Mouse (Mus musculus): ENCODE results near the gene Cspg5. TPM values are rescaled to one million over a fixed set of nuclear protein-coding genes. Genes with fewer than 3 reads are reported as not detected.

The Cspg5 gene
- polyA plus RNA-seq, 1 experiment from 2014 or later: 2.0 TPM

GRCm38 (mm10) chr9:110230395-110231071 lies 13.1 kb upstream of the Cspg5 start:
- peaks cover 48% of the 10 kb centered on the region for H3K36me3 ChIP-seq
- no peak overlapping the region for H3K4me2 ChIP-seq
- ATAC-seq (replicated peaks; ENCODE audit: insufficient number of reproducible peaks, insufficient read depth, low FRiP score, low read depth): no peak
- no peak overlapping the region for H3K9ac ChIP-seq
- H3K4me3 ChIP-seq: no peak overlapping the region
- H3K27me3 ChIP-seq: no peaks in the 10 kb centered on the region
- no peaks in the 10 kb centered on the region for H3K9me3 ChIP-seq (replicated peaks)
- 87% methylated on average over 16 of the region's 16 CpGs for WGBS
- H3K27ac ChIP-seq: no peak overlapping the region
- H3K4me1 ChIP-seq (replicated peaks): no peaks in the 10 kb centered on the region

GRCm38 (mm10) chr9:110234962-110235361 lies 8.6 kb upstream of the Cspg5 start:
- no peaks in the 10 kb centered on the region for H3K27me3 ChIP-seq
- H3K4me3 ChIP-seq: no peak overlapping the region
- ATAC-seq (replicated peaks; ENCODE audit: insufficient number of reproducible peaks, insufficient read depth, low FRiP score, low read depth): no peak
- no peak overlapping the region for H3K9ac ChIP-seq
- WGBS: 72% methylated on average over 6 of the region's 6 CpGs
- no peak overlapping the region for H3K27ac ChIP-seq
- H3K9me3 ChIP-seq (replicated peaks): no peaks in the 10 kb centered on the region
- H3K36me3 ChIP-seq: peaks cover 83% of the 10 kb centered on the region
- no peaks in the 10 kb centered on the region for H3K4me1 ChIP-seq (replicated peaks)
- H3K4me2 ChIP-seq: no peak overlapping the region

- Histone ChIP-seq H3K4me1 (replicated peaks) (peaks cover 18% of the 10 kb centered on the region), H3K9ac (peak overlapping the region; percentile 49; the same call in 1 of the 2 replicates), H3K4me3 (peak overlapping the region; percentile 79), H3K4me2 (peak overlapping the region; percentile 100), H3K9me3 (replicated peaks) (no peaks in the 10 kb centered on the region), H3K36me3 (peaks cover 2% of the 10 kb centered on the region; the same call in 1 of the 2 replicates), H3K27ac (no peak overlapping the region), H3K27me3 (peaks cover 31% of the 10 kb centered on the region)
- WGBS: 27% methylated on average over 7 of the region's 7 CpGs
- no peak for ATAC-seq (replicated peaks; ENCODE audit: insufficient number of reproducible peaks, insufficient read depth, low FRiP score, low read depth)
These were observed 945 bp downstream of the Cspg5 start for GRCm38 (mm10) chr9:110244567-110244888.

DNA sequence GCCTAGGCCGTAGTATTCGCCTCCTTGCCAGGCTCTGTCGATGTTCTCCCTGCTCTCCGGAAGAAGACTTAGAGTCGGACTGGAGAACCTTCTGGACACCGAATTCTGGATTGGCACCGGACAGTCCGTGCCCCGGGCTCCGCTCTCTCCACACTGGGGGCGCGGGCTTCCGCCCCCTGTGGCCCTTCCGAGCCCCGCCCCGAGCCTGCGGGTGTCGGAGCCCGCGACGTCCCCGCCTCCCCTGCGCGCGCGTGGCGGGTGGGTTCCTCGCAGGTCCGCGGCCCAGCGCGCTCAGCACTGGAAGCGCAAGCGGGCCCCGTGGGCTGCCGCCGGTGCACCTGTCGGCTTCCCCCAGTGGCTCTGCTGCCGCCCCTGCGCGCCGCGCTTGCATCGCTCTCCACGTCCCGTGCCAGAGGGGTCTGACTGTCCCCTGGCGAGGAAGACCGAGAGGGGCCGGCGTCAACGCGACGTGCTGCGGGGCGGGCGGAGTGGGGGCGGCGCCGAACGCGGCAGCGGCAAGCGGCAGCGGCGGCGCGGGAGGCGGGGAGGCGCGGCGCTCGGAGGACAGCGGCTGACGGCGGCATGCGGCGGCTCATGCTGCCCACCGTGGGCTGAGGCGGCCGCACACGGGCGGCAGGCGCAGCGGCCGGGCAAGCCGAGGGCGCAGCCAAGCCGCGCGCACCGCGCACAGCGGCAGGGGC lies 1.5 kb downstream of the Cspg5 start:
- no peaks in the 10 kb centered on the region for H3K9me3 ChIP-seq (replicated peaks)
- H3K4me1 ChIP-seq (replicated peaks): peaks cover 23% of the 10 kb centered on the region
- H3K27me3 ChIP-seq: peaks cover 31% of the 10 kb centered on the region
- ATAC-seq (replicated peaks; ENCODE audit: insufficient number of reproducible peaks, insufficient read depth, low FRiP score, low read depth): peak; percentile 41
- peak overlapping the region; percentile 79 for H3K4me3 ChIP-seq
- H3K4me2 ChIP-seq: peak overlapping the region; percentile 100
- 1% methylated on average over 78 of the region's 93 CpGs for WGBS
- peak overlapping the region; percentile 49 for H3K9ac ChIP-seq
- no peak overlapping the region for H3K27ac ChIP-seq
- H3K36me3 ChIP-seq: no peaks in the 10 kb centered on the region

- Histone ChIP-seq H3K4me1 (replicated peaks) (peaks cover 27% of the 10 kb centered on the region), H3K9me3 (replicated peaks) (no peaks in the 10 kb centered on the region), H3K27ac (no peak overlapping the region), H3K27me3 (peaks cover 31% of the 10 kb centered on the region), H3K4me2 (peak overlapping the region; percentile 100), H3K36me3 (no peaks in the 10 kb centered on the region), H3K4me3 (peak overlapping the region; percentile 79), H3K9ac (peak overlapping the region; percentile 49)
- WGBS: 2% methylated on average over 38 of the region's 40 CpGs
- ATAC-seq (replicated peaks; ENCODE audit: insufficient number of reproducible peaks, insufficient read depth, low FRiP score, low read depth): peak; percentile 72
These were observed 2.2 kb downstream of the Cspg5 start for GRCm38 (mm10) chr9:110245590-110246320.

DNA sequence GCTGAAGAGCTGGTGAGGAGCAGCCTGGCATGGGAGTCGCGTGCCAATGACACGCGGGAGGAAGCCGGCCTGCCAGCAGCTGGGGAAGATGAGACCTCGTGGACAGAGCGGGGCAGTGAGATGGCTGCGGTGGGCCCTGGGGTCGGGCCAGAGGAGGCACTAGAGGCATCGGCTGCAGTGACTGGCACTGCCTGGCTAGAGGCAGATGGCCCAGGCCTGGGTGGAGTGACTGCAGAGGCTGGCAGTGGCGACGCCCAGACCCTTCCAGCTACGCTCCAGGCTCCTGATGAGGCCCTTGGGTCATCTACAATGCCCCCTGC lies 2.7 kb downstream of the Cspg5 start:
- peak; percentile 3; the same call in 1 of the 2 replicates for ATAC-seq (replicated peaks; ENCODE audit: insufficient number of reproducible peaks, insufficient read depth, low FRiP score, low read depth)
- 33% methylated on average over 13 of the region's 13 CpGs for WGBS

GRCm38 (mm10) chr9:110247049-110247448 lies 3.5 kb downstream of the Cspg5 start:
- Histone ChIP-seq H3K4me1 (replicated peaks) (peaks cover 27% of the 10 kb centered on the region), H3K9me3 (replicated peaks) (no peaks in the 10 kb centered on the region), H3K36me3 (no peaks in the 10 kb centered on the region), H3K27me3 (peaks cover 29% of the 10 kb centered on the region), H3K9ac (no peak overlapping the region), H3K4me3 (no peak overlapping the region), H3K27ac (no peak overlapping the region), H3K4me2 (no peak overlapping the region)
- WGBS: 80% methylated on average over 10 of the region's 10 CpGs
- no peak for ATAC-seq (replicated peaks; ENCODE audit: insufficient number of reproducible peaks, insufficient read depth, low FRiP score, low read depth)

More for the DNA sequence above, 2.7 kb downstream of the Cspg5 start:
- no peaks in the 10 kb centered on the region for H3K9me3 ChIP-seq (replicated peaks)
- peaks cover 31% of the 10 kb centered on the region for H3K27me3 ChIP-seq
- peak overlapping the region; percentile 100 for H3K4me2 ChIP-seq
- no peak overlapping the region for H3K27ac ChIP-seq
- H3K36me3 ChIP-seq: no peaks in the 10 kb centered on the region
- H3K4me1 ChIP-seq (replicated peaks): peaks cover 27% of the 10 kb centered on the region
- peak overlapping the region; percentile 49; the same call in 1 of the 2 replicates for H3K9ac ChIP-seq
- peak overlapping the region; percentile 79 for H3K4me3 ChIP-seq

DNA sequence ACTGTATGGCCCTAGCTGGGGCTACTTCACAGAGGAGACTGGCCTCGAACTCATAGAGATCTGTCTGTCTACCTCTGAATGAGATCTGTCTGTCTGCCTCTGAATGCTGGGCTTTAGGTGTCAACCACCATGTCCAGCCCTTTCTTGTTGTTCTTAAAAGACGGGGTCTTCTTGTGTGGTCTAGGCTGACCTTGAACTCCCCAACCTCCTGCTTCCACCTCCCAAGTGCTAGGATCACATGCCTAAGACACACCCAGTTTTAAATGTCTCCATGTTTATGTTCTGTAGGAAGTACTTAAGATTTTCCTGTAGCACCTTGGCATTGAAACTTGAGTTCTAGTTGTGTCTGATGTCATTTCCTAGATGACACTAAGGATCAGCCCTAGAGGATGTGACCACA lies 5.3 kb downstream of the Cspg5 start:
- Histone ChIP-seq H3K4me2 (no peak overlapping the region), H3K9ac (no peak overlapping the region), H3K4me3 (no peak overlapping the region), H3K4me1 (replicated peaks) (peaks cover 27% of the 10 kb centered on the region), H3K36me3 (no peaks in the 10 kb centered on the region), H3K9me3 (replicated peaks) (no peaks in the 10 kb centered on the region), H3K27me3 (peaks cover 26% of the 10 kb centered on the region), H3K27ac (no peak overlapping the region)
- WGBS: 77% methylated on average over 2 of the region's 2 CpGs
- no peak for ATAC-seq (replicated peaks; ENCODE audit: insufficient number of reproducible peaks, insufficient read depth, low FRiP score, low read depth)

DNA sequence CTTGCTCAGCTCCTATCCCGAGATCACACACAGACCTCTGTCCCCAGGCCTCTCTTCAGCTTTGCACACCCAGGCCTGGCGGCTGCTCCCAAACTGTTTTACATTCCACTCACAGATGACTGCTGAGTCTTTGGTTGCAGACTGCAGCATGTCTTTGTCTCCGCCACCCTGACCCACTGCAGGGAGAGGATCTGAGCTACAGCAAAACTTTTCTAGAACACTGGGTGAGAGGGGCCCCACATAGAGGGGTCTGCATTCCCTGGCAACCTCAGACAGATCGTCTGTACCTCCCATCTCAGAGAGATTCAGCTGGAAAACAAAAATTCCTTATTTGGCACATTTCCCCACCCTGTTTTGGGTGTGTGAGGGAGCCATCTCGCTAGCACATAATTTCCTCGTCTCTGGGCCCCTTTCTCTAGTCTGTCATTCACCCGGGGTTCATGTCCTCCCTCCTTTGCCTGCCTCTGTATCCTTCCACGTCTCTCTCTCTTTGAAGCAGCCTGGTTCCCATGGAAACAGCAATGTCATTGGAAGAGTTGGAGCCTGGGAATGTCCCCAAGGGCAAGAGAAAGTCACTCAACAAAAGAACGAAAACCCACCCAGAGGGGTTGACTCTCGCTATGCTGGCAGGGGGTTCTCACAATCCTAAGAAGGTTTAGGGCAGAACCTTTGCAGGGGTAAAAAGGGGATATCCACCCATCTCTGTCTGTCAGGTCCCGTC lies 6.4 kb downstream of the Cspg5 start:
- H3K27me3 ChIP-seq: peaks cover 17% of the 10 kb centered on the region
- peaks cover 22% of the 10 kb centered on the region for H3K4me1 ChIP-seq (replicated peaks)
- no peak overlapping the region for H3K4me3 ChIP-seq
- no peak for ATAC-seq (replicated peaks; ENCODE audit: insufficient number of reproducible peaks, insufficient read depth, low FRiP score, low read depth)
- H3K36me3 ChIP-seq: no peaks in the 10 kb centered on the region
- 0 out of 2 replicates have a peak overlapping the region, but pooled peaks have one; percentile 25 for H3K4me2 ChIP-seq
- H3K9ac ChIP-seq: 0 out of 2 replicates have a peak overlapping the region, but pooled peaks have one; percentile 7
- H3K9me3 ChIP-seq (replicated peaks): no peaks in the 10 kb centered on the region
- WGBS: 15% methylated on average over 11 of the region's 11 CpGs
- 0 out of 2 replicates have a peak overlapping the region, but pooled peaks have one; percentile 22 for H3K27ac ChIP-seq

DNA sequence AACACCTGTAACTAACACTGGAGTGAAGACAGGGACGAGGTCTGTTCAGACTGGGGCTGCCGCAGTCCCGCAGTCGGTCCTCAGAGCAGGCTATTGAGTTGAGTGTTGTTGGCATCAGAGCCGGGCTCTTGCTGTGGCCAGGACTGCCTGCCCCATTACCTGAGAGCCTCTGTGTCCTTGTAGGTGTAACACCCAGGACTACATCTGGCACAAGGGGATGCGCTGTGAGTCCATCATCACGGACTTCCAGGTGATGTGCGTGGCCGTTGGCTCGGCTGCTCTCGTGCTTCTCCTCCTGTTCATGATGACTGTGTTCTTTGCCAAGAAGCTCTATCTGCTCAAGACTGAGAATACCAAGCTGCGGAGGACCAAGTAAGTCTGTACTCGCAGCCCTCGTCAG lies 7.2 kb downstream of the Cspg5 start:
- no peak for ATAC-seq (replicated peaks; ENCODE audit: insufficient number of reproducible peaks, insufficient read depth, low FRiP score, low read depth)
- 80% methylated on average over 14 of the region's 14 CpGs for WGBS
- H3K4me3 ChIP-seq: no peak overlapping the region
- no peaks in the 10 kb centered on the region for H3K36me3 ChIP-seq
- H3K4me1 ChIP-seq (replicated peaks): peaks cover 17% of the 10 kb centered on the region
- H3K27me3 ChIP-seq: peaks cover 11% of the 10 kb centered on the region
- H3K9ac ChIP-seq: no peak overlapping the region
- H3K4me2 ChIP-seq: no peak overlapping the region
- no peak overlapping the region for H3K27ac ChIP-seq
- H3K9me3 ChIP-seq (replicated peaks): no peaks in the 10 kb centered on the region
